Mouse (Mus musculus) right cerebral cortex, adult 2 months (tissue): ENCODE measurements at regions not wholly inside any gene's neighbourhood (a gene's known extent, or its start where the extent isn't known, plus 50 kb on each side); places are given as distances from the start of the nearest gene placed in this dataset.

Source experiments
- DNase-seq, 2 experiments: peaks; one replicate each; pipeline ENCODE4 v3.0.0; 2021 to 2022; ENCODE audit warnings: low spot score in 2 of 2

- no peak for DNase-seq
Observed at GRCm38 (mm10) chr4:48871105-48871504, 188.0 kb upstream of the Plppr1 start.

GRCm38 (mm10) chr4:48889074-48889592 is 169.9 kb upstream of the Plppr1 start:
- DNase-seq = no peak

GRCm38 (mm10) chr4:48904551-48904950 is 154.5 kb upstream of the Plppr1 start:
- DNase-seq = no peak

GRCm38 (mm10) chr4:48905196-48905867 is 153.7 kb upstream of the Plppr1 start:
- peak; percentile 4 to 5 for DNase-seq

- no peak for DNase-seq
Observed at GRCm38 (mm10) chr4:48909161-48909560, 149.9 kb upstream of the Plppr1 start.

GRCm38 (mm10) chr4:48913301-48913700 is 145.8 kb upstream of the Plppr1 start:
- no peak for DNase-seq

GRCm38 (mm10) chr4:48924576-48925459 is 134.3 kb upstream of the Plppr1 start:
- DNase-seq = peak; percentile 60 to 68

- no peak for DNase-seq
Observed at GRCm38 (mm10) chr4:48938420-48938819, 120.7 kb upstream of the Plppr1 start.

- DNase-seq = peak; percentile 48 to 49
Observed at GRCm38 (mm10) chr4:48938892-48939291, 120.2 kb upstream of the Plppr1 start.

GRCm38 (mm10) chr4:48945266-48945818 is 113.7 kb upstream of the Plppr1 start:
- DNase-seq = no peak

GRCm38 (mm10) chr4:48952965-48953364 is 106.1 kb upstream of the Plppr1 start:
- DNase-seq = no peak

- DNase-seq = no peak
Observed at GRCm38 (mm10) chr4:48975810-48976209, 83.3 kb upstream of the Plppr1 start.

- DNase-seq = no peak
Observed at GRCm38 (mm10) chr4:48992021-48992420, 67.1 kb upstream of the Plppr1 start.
